Mouse (Mus musculus) lung, postnatal 4 days (tissue): ENCODE results near the gene Gjb4.

ENCODE experiments used
- DNase-seq, 2 experiments: peaks; one replicate each; pipeline ENCODE4 v3.0.0; 2021

The Gjb4 gene

DNA sequence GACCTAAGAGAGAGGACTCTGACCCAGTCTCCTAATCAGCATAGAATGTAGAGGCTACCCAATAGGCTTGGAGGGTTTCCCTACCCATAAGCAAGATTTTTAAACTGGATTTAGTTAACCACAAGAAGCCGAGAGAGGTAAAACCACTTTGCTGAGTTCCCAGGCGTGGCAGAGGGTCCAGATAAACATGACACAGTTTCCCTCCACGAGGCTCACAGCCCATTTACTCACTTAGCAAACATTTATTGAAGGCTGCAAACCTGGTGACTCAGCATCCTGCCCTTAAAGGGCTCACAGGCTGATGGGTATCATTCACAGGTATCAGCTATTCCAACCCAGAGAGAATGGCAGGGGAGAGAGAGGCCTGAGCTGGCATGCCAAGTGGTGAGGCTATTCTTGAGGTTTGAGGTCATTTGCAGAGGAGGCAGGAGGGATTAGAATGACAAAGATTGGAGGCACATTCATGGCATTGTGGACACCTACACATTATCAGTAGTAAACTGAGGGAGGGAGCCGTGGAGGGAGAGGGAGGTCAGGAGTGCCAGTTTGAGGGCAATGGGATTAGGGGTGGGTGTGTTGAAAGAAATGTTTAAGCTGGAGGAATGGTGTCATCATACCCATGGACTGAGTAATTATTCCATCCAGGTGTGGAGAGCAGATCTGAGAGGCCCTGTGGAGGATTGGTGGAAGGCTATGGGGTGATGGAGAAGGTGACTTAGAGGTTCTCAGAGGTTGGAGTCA is 4.2 kb downstream of the Gjb4 start:
- no peak for DNase-seq

DNA sequence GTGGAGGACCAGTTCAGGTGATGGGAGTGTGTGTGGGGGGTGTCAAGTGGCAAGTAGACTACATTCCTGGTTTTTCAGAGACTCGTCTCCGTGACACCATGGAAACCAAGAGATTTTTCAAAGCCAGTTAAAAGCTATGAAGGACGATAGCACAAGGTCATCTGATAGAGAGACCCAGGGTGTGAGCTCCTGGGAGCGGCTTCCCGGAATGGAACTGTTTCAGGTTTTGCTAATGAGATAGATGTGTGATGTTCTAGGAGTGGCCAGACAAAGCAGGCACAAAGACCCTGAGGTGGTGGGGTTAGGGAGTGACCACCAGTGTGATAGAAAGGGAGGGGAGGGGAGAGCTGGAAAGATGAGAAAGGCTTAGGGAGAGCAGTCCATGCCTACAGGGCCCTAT is 8.9 kb downstream of the Gjb4 start:
- DNase-seq: no peak

- DNase-seq: no peak
Measured at GRCm38 (mm10) chr4:127341372-127341771, 12.5 kb downstream of the Gjb4 start.

DNA sequence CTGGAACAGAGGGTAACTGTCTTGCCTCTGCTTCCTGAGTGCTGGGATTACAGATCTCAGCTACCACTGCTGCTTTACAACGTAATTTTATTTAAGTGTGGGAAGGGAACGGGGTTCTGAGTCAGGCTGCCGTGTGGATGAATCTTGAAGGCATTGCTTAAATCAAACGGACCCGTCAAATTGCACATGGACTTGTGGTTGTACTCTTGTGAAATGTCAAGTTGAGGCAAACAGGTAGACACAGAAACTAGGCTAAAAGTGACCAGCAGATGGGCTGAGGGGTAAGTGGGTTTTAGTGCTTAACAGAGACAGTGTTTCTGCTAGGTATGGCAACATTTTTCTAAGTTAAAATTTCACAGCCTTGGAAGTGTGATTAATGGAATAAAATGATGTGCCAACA is 16.2 kb downstream of the Gjb4 start:
- DNase-seq: no peak

- DNase-seq: peak in 1 of 2 experiments; percentile 43
Measured at GRCm38 (mm10) chr4:127334870-127335504, 18.9 kb downstream of the Gjb4 start.

DNA sequence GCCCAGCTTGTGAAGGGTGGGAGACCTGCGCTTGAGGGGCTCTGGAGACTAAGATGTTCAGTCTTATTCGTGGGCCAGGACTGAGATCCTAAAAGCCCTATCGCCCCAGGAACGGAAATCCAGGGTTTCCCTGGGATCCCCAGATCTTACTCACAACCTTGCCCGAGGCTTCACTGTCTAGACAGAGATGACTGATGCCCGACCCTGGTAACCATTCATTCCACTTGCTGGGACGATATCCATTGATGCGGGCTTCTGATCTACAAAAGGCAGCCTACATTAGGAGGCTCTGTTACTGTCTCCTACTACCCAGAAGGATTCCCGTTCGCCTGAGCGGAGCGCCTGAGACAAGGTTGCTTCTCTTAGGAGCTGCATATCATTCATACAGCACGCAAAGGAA is 22.7 kb downstream of the Gjb4 start:
- DNase-seq: no peak

GRCm38 (mm10) chr4:127330181-127331100 is 23.4 kb downstream of the Gjb4 start, which contains the start of gene Gjb3:
Gene Gjb3, minus strand, starts transcription at chr4:127330844.
- no peak for DNase-seq

- no peak for DNase-seq
Measured at GRCm38 (mm10) chr4:127329751-127330150, 24.1 kb downstream of the Gjb4 start.

GRCm38 (mm10) chr4:127329046-127329445 is 24.8 kb downstream of the Gjb4 start:
- no peak for DNase-seq

- DNase-seq: no peak
Measured at GRCm38 (mm10) chr4:127328378-127328777, 25.5 kb downstream of the Gjb4 start.

GRCm38 (mm10) chr4:127327749-127328148 is 26.1 kb downstream of the Gjb4 start:
- no peak for DNase-seq

GRCm38 (mm10) chr4:127327258-127327657 is 26.6 kb downstream of the Gjb4 start:
- DNase-seq: no peak

GRCm38 (mm10) chr4:127325276-127325675 is 28.6 kb downstream of the Gjb4 start:
- no peak for DNase-seq

GRCm38 (mm10) chr4:127324759-127325158 is 29.1 kb downstream of the Gjb4 start:
- DNase-seq: peak; percentile 65 to 82

- DNase-seq: no peak
Measured at GRCm38 (mm10) chr4:127324296-127324695, 29.6 kb downstream of the Gjb4 start.

- no peak for DNase-seq
Measured at GRCm38 (mm10) chr4:127323651-127324050, 30.2 kb downstream of the Gjb4 start.

DNA sequence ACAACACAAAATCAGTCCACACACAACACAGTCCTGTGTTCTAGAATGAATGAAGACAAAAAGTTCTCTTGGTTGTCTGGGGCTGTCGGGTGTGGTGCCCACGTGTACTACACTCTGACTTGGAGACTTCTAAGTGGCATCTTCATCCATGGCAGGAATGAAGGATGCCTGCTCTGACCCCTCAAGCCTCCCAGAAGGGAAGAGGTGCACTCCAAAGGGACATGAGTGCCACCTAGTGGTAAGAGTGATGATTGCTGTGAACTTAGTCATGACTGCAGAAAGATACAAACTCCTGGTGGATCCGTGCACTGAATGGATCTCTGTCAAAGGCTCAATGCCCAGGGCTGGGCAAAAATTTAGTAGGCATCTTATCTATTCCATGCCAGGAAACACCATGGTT is 34.3 kb downstream of the Gjb4 start:
- DNase-seq: peak in 1 of 2 experiments; percentile 80

DNA sequence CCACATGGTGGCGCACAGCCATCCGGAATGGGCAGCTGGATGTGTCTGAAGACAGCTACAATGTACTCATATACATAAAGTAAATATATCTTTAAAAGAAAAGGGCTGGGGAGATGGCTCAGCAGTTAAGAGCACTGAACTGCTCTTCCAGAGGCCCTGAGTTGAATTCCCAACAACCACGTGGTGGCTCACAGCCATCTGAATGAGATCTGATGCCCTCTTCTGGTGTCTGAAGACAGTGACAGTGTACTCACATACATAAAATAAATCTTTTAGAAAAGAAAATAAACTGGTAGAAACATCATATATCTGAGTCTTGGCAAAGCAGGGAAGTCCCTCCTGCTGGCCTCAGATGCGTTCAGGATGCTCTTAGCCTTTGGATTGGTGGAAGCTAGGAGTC is 36.7 kb downstream of the Gjb4 start:
- DNase-seq: no peak

- DNase-seq: no peak
Measured at GRCm38 (mm10) chr4:127315753-127316152, 38.1 kb downstream of the Gjb4 start.

DNA sequence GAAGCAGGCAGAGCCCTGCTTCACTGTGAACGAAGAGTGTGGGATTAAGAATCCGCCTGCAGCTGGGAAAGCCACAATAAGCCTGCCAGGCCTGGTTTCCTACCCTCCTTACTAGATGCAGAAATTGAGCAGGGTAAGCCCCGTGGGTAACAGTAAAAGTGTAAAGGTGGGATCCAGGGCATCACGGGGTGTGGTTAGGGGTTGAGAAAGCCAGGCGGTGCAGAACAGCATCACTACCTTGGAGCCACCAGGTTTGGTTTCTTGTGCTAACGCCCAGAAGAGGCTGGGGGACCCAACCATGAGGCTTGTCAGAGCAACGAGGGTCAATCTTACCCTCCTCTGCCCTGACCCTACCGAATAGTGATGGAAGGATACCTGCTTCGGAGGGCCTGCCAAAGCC is 39.3 kb downstream of the Gjb4 start:
- no peak for DNase-seq

GRCm38 (mm10) chr4:127313861-127314260 is 40.0 kb downstream of the Gjb4 start, which contains the start of gene Gja4:
Gene Gja4, minus strand, starts transcription at chr4:127314039.
- peak; percentile 87 to 91 for DNase-seq

- DNase-seq: no peak
Measured at GRCm38 (mm10) chr4:127312349-127312748, 41.5 kb downstream of the Gjb4 start.

GRCm38 (mm10) chr4:127311561-127311960 is 42.3 kb downstream of the Gjb4 start:
- no peak for DNase-seq
